Mouse (Mus musculus) midbrain, embryonic 15.5 days (tissue): ENCODE measurements around the gene Olfr412. TPM values are rescaled to one million over a fixed set of nuclear protein-coding genes. Genes with fewer than 3 reads are reported as not detected.
A peak's percentile ranks its signal among the peaks of the same experiment; 100 is the strongest.

Experiments
- ATAC-seq: fragments of 200-750 bp; cut with Nextera tagmentation; replicated peaks from 2 replicates; pipeline ENCODE4 v1.8.0; 2017; ENCODE audit warnings: moderate TSS enrichment
- H3K27ac ChIP-seq: fragments of 300-500 bp; sonication (generic); 2 replicates; pipeline ENCODE4 v1.5.1; 2015; ENCODE audit warnings: mild to moderate bottlenecking, inconsistent platforms
- H3K27me3 ChIP-seq: fragments of 300-500 bp; sonication (generic); replicated peaks from 2 replicates; pipeline ENCODE4 v1.6.1; 2015; ENCODE audit warnings: inconsistent platforms
- H3K36me3 ChIP-seq: fragments of 300-500 bp; sonication (generic); replicated peaks from 2 replicates; pipeline ENCODE4 v1.6.1; 2015; ENCODE audit warnings: inconsistent platforms
- H3K4me1 ChIP-seq: fragments of 300-500 bp; sonication (generic); 2 replicates; pipeline ENCODE4 v1.6.1; 2015; ENCODE audit warnings: inconsistent platforms
- H3K4me2 ChIP-seq: fragments of 300-500 bp; sonication (generic); 2 replicates; pipeline ENCODE4 v1.6.1; 2015; ENCODE audit warnings: inconsistent platforms, mild to moderate bottlenecking, moderate library complexity
- H3K4me3 ChIP-seq: fragments of 300-500 bp; sonication (generic); 2 replicates; pipeline ENCODE4 v1.5.1; 2015; ENCODE audit warnings: mild to moderate bottlenecking, inconsistent platforms
- H3K9ac ChIP-seq: fragments of 300-500 bp; sonication (generic); 2 replicates; pipeline ENCODE4 v1.6.1; 2015; ENCODE audit warnings: mild to moderate bottlenecking, inconsistent platforms
- H3K9me3 ChIP-seq: fragments of 300-500 bp; sonication (generic); 2 replicates; pipeline ENCODE4 v1.6.1; 2016; ENCODE audit warnings: inconsistent platforms
- WGBS: fragments of 180-500 bp; shearing (Covaris S2); methylation state at CpG from one replicate; pipeline ENCODE4 v1.1.7; 2015; ENCODE audit warnings: mixed read lengths; 5-methylcytosine and 5-hydroxymethylcytosine counted together
- polyA plus RNA-seq: library from polyadenylated mRNA; unstranded; fragments of >200 nt; fragmentation: Nextera tagmentation; extraction: Ambion mirVana; gene quantifications from 2 replicates; pipeline ENCODE4 v1.2.1, GENCODE M21; 2015

Olfr412 gene
- not detected in 2 replicates for polyA plus RNA-seq

GRCm38 (mm10) chr11:74361769-74362168, at the start of gene Olfr412:
TSS of gene Olfr412 (plus strand) at chr11:74362069.
- H3K36me3 ChIP-seq = no peaks in the 10 kb centered on the region
- no peak within 1 kb of the TSS for H3K4me3 ChIP-seq
- no peak within 1 kb of the TSS for H3K9ac ChIP-seq
- no peak within 1 kb of the TSS for H3K27ac ChIP-seq
- H3K9me3 ChIP-seq = no peaks in the 10 kb centered on the region
- WGBS = 80% methylated on average over 1 of the region's 1 CpGs
- H3K4me2 ChIP-seq = no peak within 1 kb of the TSS
- ATAC-seq = no peak
- H3K4me1 ChIP-seq = no peaks in the 10 kb centered on the region
- no peaks in the 10 kb centered on the region for H3K27me3 ChIP-seq

GRCm38 (mm10) chr11:74326044-74326443, 35.8 kb upstream of the Olfr412 start:
- 76% methylated on average over 2 of the region's 2 CpGs for WGBS
- Histone ChIP-seq H3K4me3 (no peak overlapping the region), H3K4me1 (no peaks in the 10 kb centered on the region), H3K9ac (no peak overlapping the region), H3K4me2 (no peak overlapping the region), H3K9me3 (no peaks in the 10 kb centered on the region), H3K27me3 (no peaks in the 10 kb centered on the region), H3K36me3 (no peaks in the 10 kb centered on the region), H3K27ac (no peak overlapping the region)
- no peak for ATAC-seq

- Histone ChIP-seq H3K27ac (no peak overlapping the region), H3K27me3 (no peaks in the 10 kb centered on the region), H3K4me2 (no peak overlapping the region), H3K4me3 (no peak overlapping the region), H3K36me3 (no peaks in the 10 kb centered on the region), H3K4me1 (no peaks in the 10 kb centered on the region), H3K9ac (no peak overlapping the region), H3K9me3 (no peaks in the 10 kb centered on the region)
- no peak for ATAC-seq
Measured at GRCm38 (mm10) chr11:74328781-74329180, 33.1 kb upstream of the Olfr412 start.

GRCm38 (mm10) chr11:74337931-74338330, 23.9 kb upstream of the Olfr412 start, which contains the start of gene Olfr410:
TSS of gene Olfr410 (minus strand) at chr11:74338031.
- no peaks in the 10 kb centered on the region for H3K9me3 ChIP-seq
- no peak for ATAC-seq
- no peak within 1 kb of the TSS for H3K4me2 ChIP-seq
- no peaks in the 10 kb centered on the region for H3K4me1 ChIP-seq
- 82% methylated on average over 6 of the region's 6 CpGs for WGBS
- no peak within 1 kb of the TSS for H3K9ac ChIP-seq
- H3K27ac ChIP-seq = no peak within 1 kb of the TSS
- no peak within 1 kb of the TSS for H3K4me3 ChIP-seq
- H3K27me3 ChIP-seq = no peaks in the 10 kb centered on the region
- H3K36me3 ChIP-seq = no peaks in the 10 kb centered on the region

- Histone ChIP-seq H3K27ac (no peak within 1 kb of the TSS), H3K4me3 (no peak within 1 kb of the TSS), H3K4me1 (no peaks in the 10 kb centered on the region), H3K4me2 (no peak within 1 kb of the TSS), H3K9ac (no peak within 1 kb of the TSS), H3K9me3 (no peaks in the 10 kb centered on the region), H3K27me3 (no peaks in the 10 kb centered on the region), H3K36me3 (no peaks in the 10 kb centered on the region)
- ATAC-seq = no peak
- WGBS = 85% methylated on average over 3 of the region's 3 CpGs
Measured at GRCm38 (mm10) chr11:74352550-74352949, 9.3 kb upstream of the Olfr412 start, which contains the start of gene Olfr411. TSS of gene Olfr411 (minus strand) at chr11:74352650.

GRCm38 (mm10) chr11:74371393-74372100, 9.7 kb downstream of the Olfr412 start:
- WGBS = 12% methylated on average over 22 of the region's 22 CpGs
- no peak overlapping the region for H3K9ac ChIP-seq
- no peaks in the 10 kb centered on the region for H3K4me1 ChIP-seq
- no peaks in the 10 kb centered on the region for H3K9me3 ChIP-seq
- no peaks in the 10 kb centered on the region for H3K36me3 ChIP-seq
- no peak overlapping the region for H3K4me3 ChIP-seq
- peak overlapping the region; percentile 18; the same call in 1 of the 2 replicates for H3K4me2 ChIP-seq
- no peak overlapping the region for H3K27ac ChIP-seq
- no peaks in the 10 kb centered on the region for H3K27me3 ChIP-seq
- peak; percentile 71 for ATAC-seq

GRCm38 (mm10) chr11:74376847-74377246, 15.0 kb downstream of the Olfr412 start:
- no peaks in the 10 kb centered on the region for H3K36me3 ChIP-seq
- no peak overlapping the region for H3K9ac ChIP-seq
- no peak overlapping the region for H3K4me3 ChIP-seq
- 74% methylated on average over 3 of the region's 3 CpGs for WGBS
- no peaks in the 10 kb centered on the region for H3K9me3 ChIP-seq
- H3K4me2 ChIP-seq = no peak overlapping the region
- H3K27ac ChIP-seq = no peak overlapping the region
- peak; percentile 82 for ATAC-seq
- H3K4me1 ChIP-seq = peaks cover 7% of the 10 kb centered on the region; the same call in 1 of the 2 replicates
- H3K27me3 ChIP-seq = no peaks in the 10 kb centered on the region

GRCm38 (mm10) chr11:74379166-74379873, 17.5 kb downstream of the Olfr412 start:
- peaks cover 7% of the 10 kb centered on the region; the same call in 1 of the 2 replicates for H3K4me1 ChIP-seq
- H3K4me3 ChIP-seq = no peak overlapping the region
- WGBS = 74% methylated on average over 4 of the region's 4 CpGs
- ATAC-seq = no peak
- H3K9ac ChIP-seq = no peak overlapping the region
- H3K4me2 ChIP-seq = no peak overlapping the region
- no peak overlapping the region for H3K27ac ChIP-seq
- H3K36me3 ChIP-seq = no peaks in the 10 kb centered on the region
- no peaks in the 10 kb centered on the region for H3K27me3 ChIP-seq
- no peaks in the 10 kb centered on the region for H3K9me3 ChIP-seq

GRCm38 (mm10) chr11:74385674-74386073, 23.8 kb downstream of the Olfr412 start:
- Histone ChIP-seq H3K9me3 (no peaks in the 10 kb centered on the region), H3K4me2 (no peak overlapping the region), H3K27me3 (no peaks in the 10 kb centered on the region), H3K36me3 (0 out of 2 replicates have a peak, but pooled peaks cover 6% of the 10 kb centered on the region), H3K4me1 (no peaks in the 10 kb centered on the region), H3K9ac (no peak overlapping the region), H3K4me3 (no peak overlapping the region), H3K27ac (no peak overlapping the region)
- no peak for ATAC-seq
- WGBS = 68% methylated on average over 9 of the region's 9 CpGs

GRCm38 (mm10) chr11:74387203-74387602, 25.3 kb downstream of the Olfr412 start:
- no peak for ATAC-seq
- WGBS = 84% methylated on average over 5 of the region's 5 CpGs
- no peaks in the 10 kb centered on the region for H3K9me3 ChIP-seq
- H3K4me1 ChIP-seq = no peaks in the 10 kb centered on the region
- no peak overlapping the region for H3K9ac ChIP-seq
- no peak overlapping the region for H3K27ac ChIP-seq
- 0 out of 2 replicates have a peak, but pooled peaks cover 6% of the 10 kb centered on the region for H3K36me3 ChIP-seq
- H3K27me3 ChIP-seq = no peaks in the 10 kb centered on the region
- no peak overlapping the region for H3K4me3 ChIP-seq
- no peak overlapping the region for H3K4me2 ChIP-seq

GRCm38 (mm10) chr11:74391899-74392298, 30.0 kb downstream of the Olfr412 start:
- H3K9me3 ChIP-seq = no peaks in the 10 kb centered on the region
- H3K4me1 ChIP-seq = no peaks in the 10 kb centered on the region
- ATAC-seq = no peak
- no peak overlapping the region for H3K9ac ChIP-seq
- WGBS = 94% methylated on average over 11 of the region's 11 CpGs
- H3K27me3 ChIP-seq = no peaks in the 10 kb centered on the region
- H3K4me2 ChIP-seq = no peak overlapping the region
- no peak overlapping the region for H3K4me3 ChIP-seq
- peaks cover 6% of the 10 kb centered on the region; the same call in 1 of the 2 replicates for H3K36me3 ChIP-seq
- H3K27ac ChIP-seq = no peak overlapping the region

GRCm38 (mm10) chr11:74392903-74393302, 31.0 kb downstream of the Olfr412 start:
- H3K4me2 ChIP-seq = no peak overlapping the region
- no peak overlapping the region for H3K27ac ChIP-seq
- no peaks in the 10 kb centered on the region for H3K4me1 ChIP-seq
- 80% methylated on average over 6 of the region's 6 CpGs for WGBS
- H3K27me3 ChIP-seq = no peaks in the 10 kb centered on the region
- no peak for ATAC-seq
- H3K9ac ChIP-seq = no peak overlapping the region
- peaks cover 3% of the 10 kb centered on the region; the same call in 1 of the 2 replicates for H3K36me3 ChIP-seq
- no peak overlapping the region for H3K4me3 ChIP-seq
- H3K9me3 ChIP-seq = no peaks in the 10 kb centered on the region
